Mouse (Mus musculus) lung, embryonic 16.5 days (tissue): ENCODE data around the gene Pdhx. TPM values are rescaled to one million over a fixed set of nuclear protein-coding genes. Genes with fewer than 3 reads are reported as not detected.

Experiments
- ATAC-seq: fragments of 200-750 bp; cut with Nextera tagmentation; 2 replicates; pipeline ENCODE4 v1.8.0; 2017; ENCODE audit warnings: low read depth, mild to moderate bottlenecking, moderate library complexity
- H3K27ac ChIP-seq: fragments of 300-500 bp; sonication (generic); 2 replicates; pipeline ENCODE4 v1.5.1; 2014; ENCODE audit warnings: mild to moderate bottlenecking, control low read depth, low read length
- H3K27me3 ChIP-seq: fragments of 300-500 bp; sonication (generic); 2 replicates; pipeline ENCODE4 v1.6.1; 2014; ENCODE audit warnings: low read depth, low read length, mixed read lengths; ENCODE audit not compliant: control insufficient read depth, insufficient read depth
- H3K36me3 ChIP-seq: fragments of 300-500 bp; sonication (generic); 2 replicates; pipeline ENCODE4 v1.6.1; 2014; ENCODE audit warnings: low read length; ENCODE audit not compliant: control insufficient read depth, insufficient read depth
- H3K4me1 ChIP-seq: fragments of 300-500 bp; sonication (generic); replicated peaks from 2 replicates; pipeline ENCODE4 v1.6.1; 2014; ENCODE audit warnings: low read length, mixed read lengths; ENCODE audit not compliant: control insufficient read depth, insufficient read depth
- H3K4me2 ChIP-seq: fragments of 300-500 bp; sonication (generic); 2 replicates; pipeline ENCODE4 v1.6.1; 2014; ENCODE audit warnings: low read depth, low read length, control low read depth
- H3K4me3 ChIP-seq: fragments of 300-500 bp; sonication (generic); 2 replicates; pipeline ENCODE4 v1.5.1; 2014; ENCODE audit warnings: mild to moderate bottlenecking, low read length, control low read depth
- H3K9ac ChIP-seq: fragments of 300-500 bp; sonication (generic); 2 replicates; pipeline ENCODE4 v1.6.1; 2014; ENCODE audit warnings: low read length, control low read depth
- H3K9me3 ChIP-seq: fragments of 300-500 bp; sonication (generic); 2 replicates; pipeline ENCODE4 v1.6.1; 2016; ENCODE audit warnings: low read length; ENCODE audit not compliant: control insufficient read depth
- WGBS: fragments of 180-500 bp; shearing (Covaris S2); extraction: QIAGEN DNeasy Blood & Tissue Kit; methylation state at CpG from one replicate; pipeline ENCODE4 v1.1.7; 2014; 5-methylcytosine and 5-hydroxymethylcytosine counted together
- polyA plus RNA-seq: library from polyadenylated mRNA; unstranded; fragments of >200 nt; fragmentation: Nextera tagmentation; extraction: Ambion mirVana; gene quantifications from 2 replicates; pipeline ENCODE4 v1.2.1, GENCODE M21; 2015

Gene Pdhx
- polyA plus RNA-seq, 1 experiment from 2014 or later = 42.4 TPM

- H3K9me3 ChIP-seq = no peaks in the 10 kb centered on the region
- no peak overlapping the region for H3K4me2 ChIP-seq
- WGBS = 57% methylated on average over 3 of the region's 3 CpGs
- H3K27ac ChIP-seq = peak overlapping the region; percentile 72
- no peaks in the 10 kb centered on the region for H3K27me3 ChIP-seq
- H3K36me3 ChIP-seq = no peaks in the 10 kb centered on the region
- peaks cover 3% of the 10 kb centered on the region; the same call in 1 of the 2 replicates for H3K4me1 ChIP-seq
- no peak overlapping the region for H3K4me3 ChIP-seq
- no peak for ATAC-seq
- no peak overlapping the region for H3K9ac ChIP-seq
Observed at GRCm38 (mm10) chr2:102986424-102986823, 86.9 kb downstream of the Pdhx start.

- 79% methylated on average over 2 of the region's 2 CpGs for WGBS
- Histone ChIP-seq H3K27me3 (no peaks in the 10 kb centered on the region), H3K4me2 (no peak overlapping the region), H3K4me3 (no peak overlapping the region), H3K27ac (no peak overlapping the region), H3K4me1 (no peaks in the 10 kb centered on the region; the same call in 1 of the 2 replicates), H3K9me3 (no peaks in the 10 kb centered on the region), H3K36me3 (no peaks in the 10 kb centered on the region), H3K9ac (no peak overlapping the region)
- no peak for ATAC-seq
Observed at GRCm38 (mm10) chr2:102982822-102983221, 90.5 kb downstream of the Pdhx start.

- H3K27me3 ChIP-seq = no peaks in the 10 kb centered on the region
- WGBS = 84% methylated on average over 8 of the region's 8 CpGs
- ATAC-seq = no peak
Observed at GRCm38 (mm10) chr2:102981446-102982314, 91.6 kb downstream of the Pdhx start.

DNA sequence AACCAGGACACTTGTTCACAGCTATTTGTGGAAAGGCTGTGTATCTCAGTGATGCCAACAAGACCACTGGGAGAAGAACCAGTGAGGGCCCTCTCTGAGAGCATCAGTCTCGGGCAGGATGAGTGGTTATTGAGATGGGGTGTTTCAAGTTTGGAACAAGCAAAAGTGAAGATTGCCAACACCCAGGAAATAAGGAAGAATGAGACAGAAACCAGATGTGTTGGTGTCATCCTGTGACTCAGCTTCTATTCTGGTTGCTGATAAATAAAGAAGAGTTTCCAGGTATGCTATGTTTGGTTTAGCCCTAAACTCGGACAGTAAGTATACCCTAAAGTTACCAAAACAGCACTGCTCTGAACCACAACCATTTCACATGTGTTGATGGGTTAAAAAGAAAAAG lies 92.4 kb downstream of the Pdhx start:
- no peak overlapping the region for H3K4me2 ChIP-seq
- H3K27me3 ChIP-seq = no peaks in the 10 kb centered on the region
- no peak overlapping the region for H3K27ac ChIP-seq
- no peak for ATAC-seq
- WGBS = 58% methylated on average over 2 of the region's 2 CpGs
- H3K9me3 ChIP-seq = no peaks in the 10 kb centered on the region
- no peak overlapping the region for H3K4me3 ChIP-seq
- no peaks in the 10 kb centered on the region for H3K4me1 ChIP-seq
- H3K36me3 ChIP-seq = no peaks in the 10 kb centered on the region
- H3K9ac ChIP-seq = no peak overlapping the region

More at GRCm38 (mm10) chr2:102981446-102982314, 91.6 kb downstream of the Pdhx start:
- Histone ChIP-seq H3K36me3 (no peaks in the 10 kb centered on the region), H3K4me3 (no peak overlapping the region), H3K9ac (no peak overlapping the region), H3K9me3 (no peaks in the 10 kb centered on the region), H3K27ac (no peak overlapping the region), H3K4me1 (no peaks in the 10 kb centered on the region), H3K4me2 (no peak overlapping the region)

- H3K36me3 ChIP-seq = no peaks in the 10 kb centered on the region
- H3K4me3 ChIP-seq = no peak overlapping the region
- H3K27ac ChIP-seq = no peak overlapping the region
- ATAC-seq = no peak
- H3K4me2 ChIP-seq = no peak overlapping the region
- no peaks in the 10 kb centered on the region for H3K27me3 ChIP-seq
- no peaks in the 10 kb centered on the region for H3K9me3 ChIP-seq
- WGBS = 71% methylated on average over 2 of the region's 2 CpGs
- no peaks in the 10 kb centered on the region for H3K4me1 ChIP-seq
- H3K9ac ChIP-seq = no peak overlapping the region
Observed at GRCm38 (mm10) chr2:102979519-102979918, 93.8 kb downstream of the Pdhx start.

DNA sequence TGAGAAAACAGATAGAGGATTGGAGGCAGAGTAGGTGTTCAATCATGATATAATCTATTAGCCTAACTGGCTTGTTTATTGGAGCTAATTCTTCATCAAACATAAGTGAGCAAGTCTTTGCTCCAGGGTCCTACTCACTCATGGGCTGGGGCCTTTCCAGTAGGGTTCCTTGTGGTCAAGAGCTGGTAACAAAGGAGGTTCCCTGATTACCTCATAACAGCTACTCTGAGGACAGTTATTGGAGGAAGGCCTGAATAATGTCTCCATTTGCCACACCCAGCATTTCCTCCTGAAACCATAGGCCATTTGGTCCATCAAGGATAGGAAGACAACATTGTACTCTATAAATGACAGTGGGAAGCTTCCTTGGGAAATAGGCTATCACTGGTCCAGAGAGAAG lies 94.2 kb downstream of the Pdhx start:
- Histone ChIP-seq H3K4me2 (no peak overlapping the region), H3K4me3 (no peak overlapping the region), H3K36me3 (no peaks in the 10 kb centered on the region), H3K9ac (no peak overlapping the region), H3K9me3 (no peaks in the 10 kb centered on the region), H3K27me3 (no peaks in the 10 kb centered on the region), H3K27ac (no peak overlapping the region), H3K4me1 (no peaks in the 10 kb centered on the region)
- ATAC-seq = no peak

DNA sequence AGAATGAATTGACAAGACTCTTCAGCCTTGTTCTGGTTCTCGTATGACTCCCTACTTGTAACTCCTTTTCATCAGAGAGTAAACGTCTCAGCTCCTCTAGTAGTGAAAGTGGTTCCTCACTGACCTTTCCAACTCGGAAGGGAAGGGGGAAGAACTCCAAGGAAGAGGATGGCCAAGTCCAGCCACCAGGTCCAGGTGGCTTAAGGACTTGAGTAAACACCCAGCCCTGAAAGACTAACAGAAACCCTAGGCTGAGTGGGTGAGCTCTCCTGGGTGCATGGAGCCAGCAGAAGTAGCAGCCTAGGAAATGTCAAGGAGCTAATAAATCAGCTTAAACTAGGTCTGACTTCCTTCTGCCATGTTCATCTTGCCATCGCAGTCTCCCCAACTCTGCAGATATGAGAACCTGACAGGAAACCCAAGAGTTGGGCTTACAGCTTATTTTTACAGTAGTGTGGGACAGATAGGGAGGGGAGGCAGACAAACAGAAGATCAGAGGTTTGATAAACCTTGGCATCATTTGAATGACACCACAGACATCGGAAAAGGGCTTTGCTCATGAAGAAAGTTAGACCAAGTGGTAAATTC lies 97.9 kb downstream of the Pdhx start:
- Histone ChIP-seq H3K9me3 (no peaks in the 10 kb centered on the region), H3K36me3 (no peaks in the 10 kb centered on the region), H3K4me3 (no peak overlapping the region), H3K27me3 (no peaks in the 10 kb centered on the region), H3K9ac (no peak overlapping the region), H3K4me1 (no peaks in the 10 kb centered on the region), H3K27ac (no peak overlapping the region; the same call in 1 of the 2 replicates), H3K4me2 (no peak overlapping the region)
- 44% methylated on average over 5 of the region's 5 CpGs for WGBS
- ATAC-seq = peak; percentile 71

DNA sequence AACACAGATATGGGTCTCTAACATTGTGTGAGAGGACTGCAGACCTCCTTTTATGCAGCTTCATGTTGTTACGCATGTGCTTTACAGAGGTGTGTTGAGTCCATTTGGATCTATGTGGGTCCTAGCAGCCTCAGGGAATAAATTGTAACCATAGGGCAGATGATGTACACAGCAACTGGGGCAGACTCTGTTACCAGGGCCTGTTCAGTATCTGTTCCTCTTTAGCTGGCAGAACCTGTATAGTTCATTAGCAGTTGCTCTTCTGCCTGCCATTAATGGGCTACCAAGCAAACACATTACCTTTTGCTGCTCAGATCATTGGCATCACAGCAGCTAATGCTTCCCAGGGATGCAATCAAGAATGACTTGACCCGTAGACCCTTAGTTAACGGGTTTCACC lies 100.2 kb downstream of the Pdhx start:
- H3K4me3 ChIP-seq = no peak overlapping the region
- H3K9ac ChIP-seq = no peak overlapping the region
- H3K36me3 ChIP-seq = no peaks in the 10 kb centered on the region
- no peak for ATAC-seq
- H3K9me3 ChIP-seq = no peaks in the 10 kb centered on the region
- no peak overlapping the region for H3K27ac ChIP-seq
- no peak overlapping the region for H3K4me2 ChIP-seq
- no peaks in the 10 kb centered on the region for H3K4me1 ChIP-seq
- H3K27me3 ChIP-seq = no peaks in the 10 kb centered on the region
- 93% methylated on average over 3 of the region's 3 CpGs for WGBS

DNA sequence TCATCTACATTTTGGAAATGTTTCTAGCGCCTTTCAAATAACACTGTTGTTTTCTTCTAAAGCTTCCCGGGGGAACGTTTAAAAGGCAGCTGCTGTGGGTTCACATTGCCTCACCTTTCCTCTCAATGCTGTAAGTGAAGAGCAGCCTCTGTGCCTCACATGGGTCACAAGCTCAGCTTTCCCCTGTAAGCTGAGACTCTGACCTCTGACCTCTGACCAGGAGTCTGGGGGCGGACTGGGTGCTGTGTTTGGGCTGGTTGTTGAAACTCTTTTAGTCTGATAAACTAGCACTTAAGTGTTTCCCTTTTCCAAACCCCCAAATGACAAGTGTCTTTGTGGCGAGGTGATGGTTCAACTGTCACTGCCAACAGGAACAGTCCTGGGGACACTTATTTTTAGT lies 100.7 kb downstream of the Pdhx start:
- Histone ChIP-seq H3K4me1 (no peaks in the 10 kb centered on the region), H3K27ac (no peak overlapping the region), H3K9ac (no peak overlapping the region), H3K9me3 (no peaks in the 10 kb centered on the region), H3K27me3 (no peaks in the 10 kb centered on the region), H3K36me3 (no peaks in the 10 kb centered on the region), H3K4me2 (no peak overlapping the region), H3K4me3 (no peak overlapping the region)
- no peak for ATAC-seq
- 33% methylated on average over 5 of the region's 5 CpGs for WGBS
